ENCODE assay signal across 8 mouse cellular contexts in genomic region chr14:21995031-21995754, GRCm38 (mm10). TPM values are rescaled to one million over a fixed set of nuclear protein-coding genes. Genes with fewer than 3 reads are reported as not detected.
DNase-seq lines count a peak whose midpoint lies in the region; ATAC-seq and TF ChIP-seq lines count a peak whose summit lies in the region.

No protein-coding gene starts in this region.

- H3K36me3 ChIP-seq in C2C12 (ENCODE audit: control insufficient read depth, insufficient read depth), result no peaks in the 10 kb centered on the region
- no peaks in the 10 kb centered on the region for H3K36me3 ChIP-seq in forebrain, embryonic 14.5 days (ENCODE audit: control insufficient read depth, insufficient read depth, low read length)
- no peaks in the 10 kb centered on the region for H3K36me3 ChIP-seq in limb, embryonic 10.5 days
- H3K36me3 ChIP-seq in stomach, embryonic 14.5 days (ENCODE audit: control insufficient read depth, insufficient read depth, low read length), result no peaks in the 10 kb centered on the region

- H3ac ChIP-seq in C2C12 (ENCODE audit: control insufficient read depth, insufficient read length, low read depth), result peak overlapping the region; percentile 19

- no peak for TF ChIP-seq CTCF in C2C12 (IDR thresholded peaks at IDR 0.05; ENCODE audit: control insufficient read depth, insufficient read depth, insufficient read length)

- DNase-seq in adrenal gland, adult 2 months, result peak; percentile 91
- peak; percentile 66 for DNase-seq in forebrain, embryonic 14.5 days (ENCODE audit: low spot score)
- peak; percentile 82 for DNase-seq in limb, embryonic 10.5 days (ENCODE audit: low spot score)
- DNase-seq in mesoderm, embryonic 11.5 days (ENCODE audit: low read depth, low spot score), result peak; percentile 80
- DNase-seq in frontal cortex, postnatal 25 days (ENCODE audit: low spot score in 2 of 2), result no peak

- peak overlapping the region; percentile 14 for H3K4me3 ChIP-seq in C2C12 (ENCODE audit: insufficient read depth, poor library complexity, severe bottlenecking)
- peak overlapping the region; percentile 38 for H3K4me3 ChIP-seq in forebrain, embryonic 14.5 days (ENCODE audit: low read depth, low read length)
- peak overlapping the region; percentile 63 for H3K4me3 ChIP-seq in limb, embryonic 10.5 days
- peak overlapping the region; percentile 59 for H3K4me3 ChIP-seq in stomach, embryonic 14.5 days (ENCODE audit: low read depth, low read length)

- peak overlapping the region; percentile 60 for H3K4me2 ChIP-seq in forebrain, embryonic 14.5 days (ENCODE audit: low read length)
- peak overlapping the region; percentile 88 for H3K4me2 ChIP-seq in stomach, embryonic 14.5 days (replicated peaks; ENCODE audit: low read depth, low read length)

- H3K4me1 ChIP-seq in forebrain, embryonic 14.5 days (ENCODE audit: control insufficient read depth, insufficient read depth, low read length), result peaks cover 4% of the 10 kb centered on the region; the same call in 1 of the 2 replicates
- H3K4me1 ChIP-seq in limb, embryonic 10.5 days, result peaks cover 50% of the 10 kb centered on the region
- peaks cover 17% of the 10 kb centered on the region; the same call in 1 of the 2 replicates for H3K4me1 ChIP-seq in stomach, embryonic 14.5 days (ENCODE audit: control insufficient read depth, insufficient read depth, low read length)

- ATAC-seq in forebrain, embryonic 14.5 days, result peak; percentile 85
- ATAC-seq in hematopoietic stem cell, adult 5-6 weeks (replicated peaks in 1 of 2; ENCODE audit: insufficient read depth in 1 of 2, low FRiP score in 2 of 2, low TSS enrichment in 1 of 2, low read depth in 1 of 2, poor library complexity in 2 of 2, severe bottlenecking in 2 of 2), result peak; percentile 77 to 82
- ATAC-seq in stomach, embryonic 14.5 days (ENCODE audit: insufficient number of reproducible peaks, insufficient read depth, low FRiP score, low read depth), result peak; percentile 79

- no peaks in the 10 kb centered on the region for H3K9me3 ChIP-seq in forebrain, embryonic 14.5 days (replicated peaks; ENCODE audit: control insufficient read depth, low read length)
- no peaks in the 10 kb centered on the region for H3K9me3 ChIP-seq in limb, embryonic 10.5 days (replicated peaks)
- H3K9me3 ChIP-seq in stomach, embryonic 14.5 days (ENCODE audit: control insufficient read depth, low read depth, low read length), result no peaks in the 10 kb centered on the region

- peak overlapping the region; percentile 58 for H3K9ac ChIP-seq in forebrain, embryonic 14.5 days (ENCODE audit: low read length)
- peak overlapping the region; percentile 61 for H3K9ac ChIP-seq in stomach, embryonic 14.5 days (replicated peaks; ENCODE audit: low read depth, low read length)

- under 1% methylated on average over 36 of the region's 36 CpGs for WGBS in forebrain, embryonic 14.5 days
- WGBS in limb, embryonic 10.5 days, result under 1% methylated on average over 36 of the region's 36 CpGs
- under 1% methylated on average over 36 of the region's 36 CpGs for WGBS in stomach, embryonic 14.5 days

- H3K79me3 ChIP-seq in C2C12 (ENCODE audit: low read depth), result no peaks in the 10 kb centered on the region

- no peaks in the 10 kb centered on the region for H3K79me2 ChIP-seq in C2C12 (ENCODE audit: control insufficient read depth, insufficient read depth)

- H3K27ac ChIP-seq in forebrain, embryonic 14.5 days (ENCODE audit: low read depth, low read length), result peak overlapping the region; percentile 23; the same call in 1 of the 2 replicates
- peak overlapping the region; percentile 72 for H3K27ac ChIP-seq in limb, embryonic 10.5 days
- peak overlapping the region; percentile 85 for H3K27ac ChIP-seq in stomach, embryonic 14.5 days (ENCODE audit: low read length)

- H3K27me3 ChIP-seq in C2C12 (ENCODE audit: control insufficient read depth, insufficient read depth, insufficient read length), result no peaks in the 10 kb centered on the region
- peaks cover 66% of the 10 kb centered on the region for H3K27me3 ChIP-seq in forebrain, embryonic 14.5 days (replicated peaks; ENCODE audit: control insufficient read depth, insufficient read depth, low read length)
- peaks cover 82% of the 10 kb centered on the region for H3K27me3 ChIP-seq in limb, embryonic 10.5 days (ENCODE audit: low read depth, poor library complexity, severe bottlenecking)
- no peaks in the 10 kb centered on the region for H3K27me3 ChIP-seq in stomach, embryonic 14.5 days (ENCODE audit: control insufficient read depth, insufficient read depth, low read length)

TF ChIP-seq in C2C12, 6 proteins besides CTCF, POLR2A, EP300 and RAD21:
- TF ChIP-seq CEBPB (IDR thresholded peaks at IDR 0.05; ENCODE audit: low read depth), result no peak
- TF ChIP-seq MYOD1 (IDR thresholded peaks at IDR 0.05; ENCODE audit: control insufficient read depth, insufficient read length, low read depth), result no peak
- no peak for TF ChIP-seq MYOG (IDR thresholded peaks at IDR 0.05; ENCODE audit: control insufficient read depth, extremely low read depth, insufficient read length)

RNA-seq across cellular contexts. Expression of gene Zfp503, which starts 5.8 kb away (rescaled TPM):
- 5.3 TPM for polyA plus RNA-seq in C2C12 (2012; fragmentation: generic; extraction: Trizol)
- 10 to 100 TPM; 19.4 to 34.1 TPM for total RNA-seq in adrenal gland, adult 2 months (2021)
- 101 and 106 TPM in 2 replicates for polyA plus RNA-seq in adrenal gland, adult 2 months (2012; rRNA removed)
- polyA plus RNA-seq in forebrain, embryonic 14.5 days (2014; fragmentation: Nextera tagmentation; extraction: Ambion mirVana), result 4.4 and 4.6 TPM in 2 replicates
- 0.40 and 1.4 TPM in 2 replicates for total RNA-seq in hematopoietic stem cell, adult 5-6 weeks (2017)
- polyA plus RNA-seq in limb, embryonic 10.5 days (2016; fragmentation: Nextera tagmentation; extraction: Ambion mirVana), result 18.5 and 22.6 TPM in 2 replicates
- 15.2 and 17.0 TPM in 2 replicates for polyA plus RNA-seq in stomach, embryonic 14.5 days (2014; fragmentation: Nextera tagmentation; extraction: Ambion mirVana)

RNA-seq across cellular contexts. Expression of gene Lrmda, which starts 24.3 kb away (rescaled TPM):
- polyA plus RNA-seq in C2C12 (2012; fragmentation: generic; extraction: Trizol), result not detected
- total RNA-seq in adrenal gland, adult 2 months (2021), result 1 to 10 TPM; 2.7 to 8.6 TPM
- polyA plus RNA-seq in adrenal gland, adult 2 months (2012; rRNA removed), result 0.89 and 0.92 TPM in 2 replicates
- polyA plus RNA-seq in forebrain, embryonic 14.5 days (2014; fragmentation: Nextera tagmentation; extraction: Ambion mirVana), result 0.31 TPM in 1 of 2 replicates, not detected in the other
- 23.9 and 35.8 TPM in 2 replicates for total RNA-seq in hematopoietic stem cell, adult 5-6 weeks (2017)
- polyA plus RNA-seq in limb, embryonic 10.5 days (2016; fragmentation: Nextera tagmentation; extraction: Ambion mirVana), result 0.48 and 0.51 TPM in 2 replicates
- polyA plus RNA-seq in stomach, embryonic 14.5 days (2014; fragmentation: Nextera tagmentation; extraction: Ambion mirVana), result 0.46 and 1.1 TPM in 2 replicates

Comparison
In these comparisons a context has a peak if more than half of its experiments do, and no peak if none do; other contexts are left out.
1. DNase-seq: peak in adrenal gland, adult 2 months (single experiment), forebrain, embryonic 14.5 days (single experiment), limb, embryonic 10.5 days (single experiment) and mesoderm, embryonic 11.5 days (single experiment); none in frontal cortex, postnatal 25 days (0 of 2).
2. H3K27ac ChIP-seq: peak in every context shown above with its lines; median percentile 85 in stomach, embryonic 14.5 days; 72 in limb, embryonic 10.5 days; 23 in forebrain, embryonic 14.5 days.
3. Peak in every context shown above with its lines, with median percentiles within 50 percentile points of each other: H3K4me3 ChIP-seq and ATAC-seq.